Mouse (Mus musculus) neural tube, embryonic 12.5 days (tissue): ENCODE measurements around the gene Txn2. TPM values are rescaled to one million over a fixed set of nuclear protein-coding genes. Genes with fewer than 3 reads are reported as not detected.

ENCODE experiments used
- ATAC-seq: fragments of 200-750 bp; cut with Nextera tagmentation; 2 replicates; pipeline ENCODE4 v1.8.0; 2017; ENCODE audit warnings: low read depth, mild to moderate bottlenecking, moderate TSS enrichment, moderate library complexity; ENCODE audit not compliant: low FRiP score
- H3K27ac ChIP-seq: fragments of 300-500 bp; sonication (generic); 2 replicates; pipeline ENCODE4 v1.5.1; 2016
- H3K27me3 ChIP-seq: fragments of 300-500 bp; sonication (generic); replicated peaks from 2 replicates; pipeline ENCODE4 v1.6.1; 2016; ENCODE audit warnings: mild to moderate bottlenecking
- H3K36me3 ChIP-seq: fragments of 300-500 bp; sonication (generic); 2 replicates; pipeline ENCODE4 v1.6.1; 2016; ENCODE audit warnings: mild to moderate bottlenecking
- H3K4me1 ChIP-seq: fragments of 300-500 bp; sonication (generic); 2 replicates; pipeline ENCODE4 v1.6.1; 2016
- H3K4me2 ChIP-seq: fragments of 300-500 bp; sonication (generic); replicated peaks from 2 replicates; pipeline ENCODE4 v1.6.1; 2016; ENCODE audit warnings: mild to moderate bottlenecking
- H3K4me3 ChIP-seq: fragments of 300-500 bp; sonication (generic); 2 replicates; pipeline ENCODE4 v1.5.1; 2016
- H3K9ac ChIP-seq: fragments of 300-500 bp; sonication (generic); 2 replicates; pipeline ENCODE4 v1.6.1; 2016; ENCODE audit warnings: mild to moderate bottlenecking
- H3K9me3 ChIP-seq: fragments of 300-500 bp; sonication (generic); 2 replicates; pipeline ENCODE4 v1.6.1; 2016; ENCODE audit warnings: mild to moderate bottlenecking
- WGBS: fragments of 180-500 bp; shearing (Covaris S2); methylation state at CpG from one replicate; pipeline ENCODE4 v1.1.7; 2016; 5-methylcytosine and 5-hydroxymethylcytosine counted together
- polyA plus RNA-seq: library from polyadenylated mRNA; unstranded; fragments of >200 nt; fragmentation: Nextera tagmentation; extraction: Ambion mirVana; gene quantifications from 2 replicates; pipeline ENCODE4 v1.2.1, GENCODE M21; 2016

Txn2 gene
- polyA plus RNA-seq, 1 experiment from 2014 or later = 208 TPM

- WGBS = 43% methylated on average over 8 of the region's 8 CpGs
- Histone ChIP-seq H3K9me3 (no peaks in the 10 kb centered on the region), H3K4me3 (no peak overlapping the region), H3K27ac (no peak overlapping the region), H3K27me3 (no peaks in the 10 kb centered on the region), H3K36me3 (peaks cover 64% of the 10 kb centered on the region), H3K9ac (no peak overlapping the region), H3K4me1 (no peaks in the 10 kb centered on the region), H3K4me2 (no peak overlapping the region)
- ATAC-seq = no peak
These were observed 11.8 kb downstream of the Txn2 start for GRCm38 (mm10) chr15:77916851-77917544.

GRCm38 (mm10) chr15:77915287-77915686, 13.5 kb downstream of the Txn2 start:
- peaks cover 50% of the 10 kb centered on the region for H3K36me3 ChIP-seq
- no peaks in the 10 kb centered on the region for H3K4me1 ChIP-seq
- no peak overlapping the region for H3K4me2 ChIP-seq
- H3K9me3 ChIP-seq = no peaks in the 10 kb centered on the region
- H3K27ac ChIP-seq = no peak overlapping the region
- no peak overlapping the region for H3K9ac ChIP-seq
- 97% methylated on average over 4 of the region's 4 CpGs for WGBS
- ATAC-seq = no peak
- H3K4me3 ChIP-seq = no peak overlapping the region
- no peaks in the 10 kb centered on the region for H3K27me3 ChIP-seq

DNA sequence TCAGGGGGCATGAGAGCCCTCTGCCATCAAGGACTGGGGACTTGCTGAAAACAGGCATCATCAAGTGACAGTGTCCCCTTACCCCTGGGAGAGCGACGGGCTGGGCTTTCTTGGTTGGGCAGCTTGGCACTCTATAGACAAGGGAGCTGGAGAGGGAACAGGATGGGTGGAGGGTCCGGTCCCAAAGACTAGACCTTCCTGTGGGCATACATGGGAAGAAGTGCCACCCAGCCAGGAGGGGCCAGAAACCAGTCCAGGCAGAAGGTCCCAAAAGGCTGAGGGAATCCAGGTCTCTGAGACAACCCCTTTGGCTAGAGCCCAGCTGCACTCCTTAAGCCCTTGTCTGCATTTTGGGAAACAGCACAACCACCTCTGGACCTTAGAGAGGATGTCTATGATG, 14.3 kb downstream of the Txn2 start:
- no peak overlapping the region for H3K4me2 ChIP-seq
- H3K4me3 ChIP-seq = no peak overlapping the region
- no peaks in the 10 kb centered on the region for H3K4me1 ChIP-seq
- no peak overlapping the region for H3K9ac ChIP-seq
- H3K27ac ChIP-seq = no peak overlapping the region
- ATAC-seq = no peak
- peaks cover 45% of the 10 kb centered on the region for H3K36me3 ChIP-seq
- WGBS = 97% methylated on average over 3 of the region's 3 CpGs
- no peaks in the 10 kb centered on the region for H3K9me3 ChIP-seq
- no peaks in the 10 kb centered on the region for H3K27me3 ChIP-seq

DNA sequence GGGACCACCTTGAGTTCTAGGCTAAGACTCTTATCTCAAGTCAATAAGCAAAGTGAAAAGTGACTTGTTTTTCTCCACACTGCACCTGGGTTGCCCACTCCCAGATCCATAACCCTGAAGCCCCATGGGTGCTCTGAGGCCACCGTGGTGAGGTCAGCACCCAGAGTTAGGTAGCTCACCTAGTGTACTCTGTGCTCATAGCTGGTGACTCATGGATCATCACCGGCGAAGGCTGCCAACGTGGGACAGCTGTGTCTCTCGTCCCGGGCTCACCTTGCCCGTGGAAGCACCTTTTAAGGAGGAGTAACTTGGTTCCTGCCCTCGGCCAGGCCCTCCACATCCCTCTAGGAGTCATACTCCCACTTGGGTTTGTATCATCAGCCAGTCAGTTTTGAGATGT, 15.8 kb downstream of the Txn2 start:
- Histone ChIP-seq H3K36me3 (peaks cover 34% of the 10 kb centered on the region), H3K9ac (no peak overlapping the region), H3K4me3 (no peak overlapping the region), H3K27me3 (no peaks in the 10 kb centered on the region), H3K4me2 (no peak overlapping the region), H3K27ac (no peak overlapping the region), H3K4me1 (no peaks in the 10 kb centered on the region), H3K9me3 (no peaks in the 10 kb centered on the region)
- 89% methylated on average over 8 of the region's 8 CpGs for WGBS
- no peak for ATAC-seq

DNA sequence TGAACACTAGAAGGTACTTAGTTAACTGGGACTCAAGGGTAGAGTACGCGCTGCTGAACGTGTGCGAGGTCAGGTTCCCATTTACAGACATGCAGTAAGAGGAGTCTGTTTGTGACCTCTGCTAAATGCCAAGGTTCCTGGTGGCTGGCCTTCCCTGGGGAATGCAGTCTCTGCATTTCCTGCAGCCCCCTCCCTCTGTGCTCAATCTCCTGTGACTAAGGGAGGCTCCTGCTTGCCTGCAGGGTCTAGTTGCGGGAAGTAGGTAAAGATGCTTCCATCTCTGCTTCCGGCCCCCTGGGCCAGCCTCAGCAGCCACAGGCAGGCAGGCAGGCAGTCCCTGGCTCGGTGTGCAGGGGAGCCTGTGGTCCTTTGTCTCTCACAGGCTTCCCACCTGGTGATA, 16.2 kb downstream of the Txn2 start:
- H3K9me3 ChIP-seq = no peaks in the 10 kb centered on the region
- 68% methylated on average over 7 of the region's 7 CpGs for WGBS
- no peak overlapping the region for H3K4me3 ChIP-seq
- peaks cover 32% of the 10 kb centered on the region for H3K36me3 ChIP-seq
- no peak overlapping the region for H3K4me2 ChIP-seq
- ATAC-seq = no peak
- H3K27ac ChIP-seq = no peak overlapping the region
- no peak overlapping the region for H3K9ac ChIP-seq
- H3K27me3 ChIP-seq = no peaks in the 10 kb centered on the region
- no peaks in the 10 kb centered on the region for H3K4me1 ChIP-seq

GRCm38 (mm10) chr15:77912048-77912447, 16.8 kb downstream of the Txn2 start:
- no peaks in the 10 kb centered on the region for H3K27me3 ChIP-seq
- peaks cover 31% of the 10 kb centered on the region for H3K36me3 ChIP-seq
- no peaks in the 10 kb centered on the region for H3K9me3 ChIP-seq
- H3K27ac ChIP-seq = no peak overlapping the region
- WGBS = 63% methylated on average over 5 of the region's 5 CpGs
- H3K9ac ChIP-seq = no peak overlapping the region
- no peaks in the 10 kb centered on the region for H3K4me1 ChIP-seq
- H3K4me2 ChIP-seq = no peak overlapping the region
- H3K4me3 ChIP-seq = no peak overlapping the region
- ATAC-seq = no peak

DNA sequence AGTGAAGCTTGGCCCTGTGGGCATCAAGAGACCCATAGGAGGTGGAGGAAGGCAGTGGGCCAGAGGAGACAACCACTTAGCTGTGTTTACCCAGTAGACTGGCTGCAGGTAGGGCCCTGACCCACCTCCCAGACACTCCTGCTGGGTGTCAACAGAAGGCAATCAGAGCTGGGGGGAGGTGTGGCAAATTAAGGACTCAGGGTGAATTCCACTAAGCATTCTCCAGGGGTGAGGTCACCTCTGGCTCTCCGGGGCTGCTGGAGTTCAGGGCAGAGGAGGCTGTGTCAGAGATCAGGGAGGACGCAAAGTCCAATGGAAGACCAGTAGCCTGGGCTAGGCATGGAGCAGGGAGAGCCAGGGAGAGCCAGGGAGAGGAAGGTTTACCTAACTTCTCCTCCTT, 17.7 kb downstream of the Txn2 start:
- no peaks in the 10 kb centered on the region for H3K4me1 ChIP-seq
- ATAC-seq = no peak
- peaks cover 24% of the 10 kb centered on the region for H3K36me3 ChIP-seq
- H3K9ac ChIP-seq = no peak overlapping the region
- H3K4me2 ChIP-seq = no peak overlapping the region
- H3K27me3 ChIP-seq = 0 out of 2 replicates have a peak, but pooled peaks cover 8% of the 10 kb centered on the region
- H3K9me3 ChIP-seq = no peaks in the 10 kb centered on the region
- H3K27ac ChIP-seq = no peak overlapping the region
- 24% methylated on average over 2 of the region's 2 CpGs for WGBS
- no peak overlapping the region for H3K4me3 ChIP-seq

DNA sequence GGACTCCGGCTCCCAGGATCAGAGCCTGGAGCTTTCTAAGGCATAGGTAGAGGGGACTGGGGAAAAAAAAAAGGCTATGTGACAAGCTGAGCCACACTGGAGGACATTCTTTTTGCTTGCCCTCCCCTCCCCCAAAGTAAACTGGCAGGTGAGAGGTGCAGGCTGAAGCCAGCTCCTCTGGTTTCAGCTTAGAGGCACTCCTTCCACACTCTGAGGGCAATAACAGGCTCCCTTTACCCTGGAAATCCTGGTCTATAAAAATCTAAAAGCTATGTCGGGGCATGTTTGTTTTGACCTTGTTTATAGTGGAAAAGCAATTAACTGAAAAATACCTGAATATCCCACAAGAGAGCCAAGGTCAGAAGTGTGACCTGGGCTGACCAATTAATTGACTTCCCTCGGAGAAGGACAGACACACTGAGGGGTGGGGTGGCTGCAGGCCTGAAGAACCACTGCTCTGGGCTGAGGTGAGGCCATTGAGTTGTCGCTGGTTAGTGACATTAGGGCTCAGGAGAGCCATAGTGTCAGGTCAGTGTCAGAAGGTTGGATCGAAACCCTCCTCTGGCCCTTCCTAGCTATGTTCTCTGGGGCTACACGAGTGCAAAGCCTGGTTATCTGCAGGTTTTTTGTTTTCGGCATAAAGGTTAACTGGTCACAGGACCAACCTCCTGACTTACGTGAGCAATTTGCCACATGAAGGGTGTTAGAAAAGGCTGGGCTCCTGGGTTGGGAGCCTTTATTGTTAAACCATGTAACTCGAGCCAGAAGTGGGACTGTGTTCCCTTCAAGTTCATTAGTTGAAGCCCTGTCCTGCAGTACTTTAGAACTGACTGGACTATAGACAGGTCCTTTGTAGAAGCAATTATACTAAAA, 20.9 kb downstream of the Txn2 start:
- Histone ChIP-seq H3K36me3 (no peaks in the 10 kb centered on the region), H3K4me1 (peaks cover 6% of the 10 kb centered on the region; the same call in 1 of the 2 replicates), H3K9me3 (no peaks in the 10 kb centered on the region), H3K27me3 (0 out of 2 replicates have a peak, but pooled peaks cover 8% of the 10 kb centered on the region), H3K4me2 (no peak overlapping the region), H3K4me3 (no peak overlapping the region), H3K9ac (no peak overlapping the region), H3K27ac (no peak overlapping the region)
- WGBS = 52% methylated on average over 9 of the region's 9 CpGs
- no peak for ATAC-seq

DNA sequence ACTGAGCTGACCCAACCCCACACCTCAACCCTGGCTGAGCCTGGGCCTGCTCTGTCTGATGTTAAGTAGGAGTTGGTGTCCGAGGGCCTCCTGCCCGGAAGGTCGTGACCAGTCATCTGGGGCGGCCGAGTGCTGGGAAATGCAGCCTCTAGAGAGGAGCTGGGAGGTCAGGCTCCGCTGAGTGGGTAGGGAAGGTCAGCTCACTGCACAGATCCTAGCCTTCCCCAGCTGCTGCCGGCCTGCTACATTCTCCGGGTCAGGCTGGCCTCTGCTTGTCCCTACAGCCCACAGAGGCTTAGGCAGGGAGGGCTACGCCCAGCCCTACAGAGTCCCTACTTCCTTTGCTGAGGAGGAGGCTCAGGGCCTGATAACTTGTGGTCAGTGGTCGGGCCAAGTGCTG, 22.3 kb downstream of the Txn2 start:
- 68% methylated on average over 10 of the region's 10 CpGs for WGBS
- Histone ChIP-seq H3K27ac (no peak overlapping the region), H3K36me3 (no peaks in the 10 kb centered on the region), H3K9me3 (no peaks in the 10 kb centered on the region), H3K4me1 (peaks cover 6% of the 10 kb centered on the region; the same call in 1 of the 2 replicates), H3K27me3 (0 out of 2 replicates have a peak, but pooled peaks cover 8% of the 10 kb centered on the region), H3K4me2 (no peak overlapping the region), H3K4me3 (no peak overlapping the region), H3K9ac (no peak overlapping the region)
- no peak for ATAC-seq

DNA sequence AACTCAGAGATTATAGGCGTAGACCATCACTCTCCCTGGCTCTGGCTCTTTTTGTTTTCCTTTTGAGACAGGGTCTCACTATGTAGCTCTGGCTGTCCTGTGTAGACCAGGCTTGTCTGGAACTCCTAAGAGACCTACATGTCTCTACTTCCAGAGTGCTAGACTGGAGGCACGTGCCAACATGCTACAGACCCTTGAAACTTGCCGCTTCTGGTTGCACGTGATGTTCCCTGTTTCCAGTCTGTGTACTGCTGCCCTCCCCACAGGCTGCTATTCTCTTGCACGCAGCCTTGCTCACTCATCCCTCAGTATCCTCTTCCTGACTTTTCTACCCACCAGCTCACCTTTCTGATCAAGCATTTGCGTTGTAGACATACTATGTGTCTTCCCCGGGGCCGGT, 22.7 kb downstream of the Txn2 start:
- 0 out of 2 replicates have a peak, but pooled peaks cover 8% of the 10 kb centered on the region for H3K27me3 ChIP-seq
- no peak for ATAC-seq
- no peak overlapping the region for H3K4me3 ChIP-seq
- H3K9ac ChIP-seq = no peak overlapping the region
- WGBS = 84% methylated on average over 8 of the region's 8 CpGs
- H3K27ac ChIP-seq = no peak overlapping the region
- no peaks in the 10 kb centered on the region for H3K36me3 ChIP-seq
- H3K9me3 ChIP-seq = no peaks in the 10 kb centered on the region
- peak overlapping the region; percentile 64; the same call in 1 of the 2 replicates for H3K4me2 ChIP-seq
- H3K4me1 ChIP-seq = peaks cover 6% of the 10 kb centered on the region; the same call in 1 of the 2 replicates

DNA sequence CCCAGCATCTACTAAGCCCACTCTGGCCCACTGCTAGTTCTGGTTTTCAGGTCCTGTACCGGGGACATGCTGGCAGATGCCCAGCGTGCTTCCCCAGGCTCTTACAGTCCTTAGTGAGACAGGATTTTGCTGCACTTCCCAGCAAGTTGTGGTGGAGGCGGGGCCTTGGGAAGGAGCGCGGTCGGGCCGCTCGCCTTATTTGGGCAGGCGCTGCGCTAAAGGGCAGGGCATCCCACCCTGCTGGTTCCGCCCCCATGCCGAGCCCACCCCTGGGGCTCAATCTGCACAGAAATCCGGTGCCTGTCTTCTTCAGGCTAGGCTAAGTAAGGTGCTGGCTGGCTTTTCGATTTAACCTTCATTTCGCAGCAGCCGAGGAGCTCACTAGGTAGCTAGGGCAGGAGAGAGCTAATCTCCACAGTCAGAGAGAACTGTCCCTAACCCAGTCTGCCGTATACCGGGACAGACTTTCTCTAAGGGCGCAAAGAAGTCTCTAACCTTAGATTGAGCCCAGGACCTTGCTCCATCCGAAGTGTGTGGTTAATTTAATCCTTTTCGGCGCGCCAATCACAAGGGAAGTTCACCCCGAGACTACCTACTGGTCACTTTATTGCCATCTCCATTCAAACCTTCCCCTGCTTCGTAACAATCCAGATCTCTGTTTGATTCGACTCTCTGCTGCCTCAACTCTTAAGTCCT, 23.4 kb downstream of the Txn2 start:
- ATAC-seq = no peak

More for the DNA sequence above, 23.4 kb downstream of the Txn2 start:
- Histone ChIP-seq H3K9ac (0 out of 2 replicates have a peak overlapping the region, but pooled peaks have one; percentile 26), H3K27me3 (0 out of 2 replicates have a peak, but pooled peaks cover 8% of the 10 kb centered on the region), H3K36me3 (no peaks in the 10 kb centered on the region), H3K4me2 (peak overlapping the region; percentile 64), H3K4me1 (peaks cover 6% of the 10 kb centered on the region; the same call in 1 of the 2 replicates), H3K9me3 (no peaks in the 10 kb centered on the region), H3K4me3 (peak overlapping the region; percentile 24), H3K27ac (no peak overlapping the region)
- WGBS = 3% methylated on average over 26 of the region's 26 CpGs
